Mouse (Mus musculus): ENCODE results near the gene Cpt2.

DNA sequence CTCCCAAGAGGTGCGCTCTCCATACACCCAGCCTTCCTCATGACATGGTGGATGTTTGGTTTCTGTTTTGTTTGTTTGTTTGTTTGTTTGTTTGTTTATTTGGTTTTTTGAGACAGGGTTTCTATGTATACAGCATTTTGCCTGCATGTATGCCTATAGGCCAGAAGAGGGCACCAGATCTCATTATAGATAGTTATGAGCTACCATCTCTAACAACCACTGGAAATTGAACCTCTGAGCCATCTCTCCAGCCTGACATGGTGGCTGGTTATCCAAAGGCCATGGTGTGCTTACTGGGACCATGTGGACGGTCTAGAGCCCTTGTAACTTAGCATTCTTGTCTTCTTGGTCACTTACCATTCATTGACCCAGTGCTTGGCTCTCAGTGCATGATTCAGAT, 30.7 kb downstream of the Cpt2 start:
- 0 out of 2 replicates have a peak, but pooled peaks have one; percentile 22 for TF ChIP-seq CTCF (IDR thresholded peaks at IDR 0.05; ENCODE audit: insufficient read depth, low read length)
- TF ChIP-seq POLR2A (IDR thresholded peaks at IDR 0.05; ENCODE audit: borderline replicate concordance, extremely low read depth, low read depth, low read length) = no peak

Measured in lung, adult 2 months (tissue).